Mouse (Mus musculus) spleen, embryonic (tissue): ENCODE results near the gene Mreg.

ENCODE experiments used
- CTCF ChIA-PET: fragments of 350-600 bp; sonication (Branson Sonifier 250); formaldehyde crosslinking; loops from one replicate; lab custom pipeline; 2022; lab: Charles Lee

The Mreg gene

DNA sequence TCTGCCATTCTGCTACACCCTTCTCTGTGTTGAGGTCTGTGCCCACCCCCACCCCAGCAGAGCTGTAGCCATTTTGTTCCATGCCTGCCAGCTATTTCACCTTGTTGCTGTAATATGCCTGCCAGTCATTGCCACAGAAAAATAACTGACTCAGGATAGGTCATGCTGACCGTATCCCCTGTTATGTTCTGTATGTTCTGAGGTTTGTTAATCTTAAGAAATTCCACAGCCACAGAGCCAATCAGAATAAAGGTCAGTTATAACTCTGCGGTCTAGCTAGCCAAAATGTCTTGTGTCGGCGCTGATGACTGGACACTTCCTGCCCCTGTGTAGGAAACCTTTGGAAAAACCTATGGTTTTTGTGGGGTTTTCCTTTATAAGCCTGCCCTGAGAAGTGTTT, 67.7 kb downstream of the Mreg start:
- CTCF ChIA-PET = no interaction called here

DNA sequence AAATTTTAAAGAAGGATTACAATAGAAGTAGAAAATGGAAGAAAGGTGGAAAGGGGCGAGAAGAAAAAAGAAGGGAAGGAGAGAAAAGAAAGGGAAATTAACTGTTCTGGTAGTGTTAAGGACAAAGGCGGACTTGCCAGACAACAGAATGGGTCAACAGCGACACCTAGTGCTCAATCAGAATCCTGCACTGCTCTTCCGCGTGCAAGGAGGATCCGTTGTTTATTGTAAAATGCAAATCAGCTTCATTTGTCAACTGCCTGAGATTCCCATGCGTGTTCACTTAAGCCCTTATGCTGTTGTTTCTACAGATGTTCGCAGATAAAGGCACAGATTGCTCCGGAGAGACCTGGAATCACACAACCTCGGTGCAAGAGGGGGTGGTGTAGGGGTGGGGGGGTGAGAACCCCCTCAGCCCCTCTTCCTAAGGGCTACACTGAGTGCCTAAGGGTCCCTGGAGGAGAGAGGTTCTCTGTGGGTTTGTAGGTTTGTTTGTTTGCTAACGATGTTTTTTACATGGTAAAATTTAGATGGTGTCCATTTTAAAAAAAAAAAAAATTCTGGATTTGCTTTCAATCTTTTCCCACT, 70.1 kb downstream of the Mreg start:
- CTCF ChIA-PET = no interaction called here

DNA sequence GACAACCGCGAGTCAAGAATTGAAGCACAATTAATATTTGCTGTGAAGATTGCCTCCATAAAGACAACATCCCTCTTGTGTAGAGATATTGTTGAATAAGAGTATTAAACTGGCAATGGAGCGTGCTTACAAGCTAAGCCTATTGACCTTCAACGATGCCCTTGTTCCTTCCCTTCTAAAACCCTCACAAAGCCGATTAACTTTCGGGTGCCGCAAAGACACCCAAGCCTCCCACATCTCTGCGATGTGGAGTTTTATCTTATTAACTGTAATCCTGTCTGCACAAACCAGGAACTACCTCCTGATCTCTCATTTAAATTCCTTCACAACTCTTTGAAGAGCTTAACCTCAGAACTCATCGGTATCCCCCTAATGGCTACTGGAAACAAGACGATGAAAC, 76.0 kb downstream of the Mreg start:
- CTCF ChIA-PET = interaction anchor here (0.7 kb wide), 1 partner anchor 321 kb away, joined by 6 read pairs; no protein-coding TSS in a partner anchor

- CTCF ChIA-PET = no interaction called here
These were observed 77.6 kb downstream of the Mreg start for GRCm38 (mm10) chr1:72134534-72134933.

DNA sequence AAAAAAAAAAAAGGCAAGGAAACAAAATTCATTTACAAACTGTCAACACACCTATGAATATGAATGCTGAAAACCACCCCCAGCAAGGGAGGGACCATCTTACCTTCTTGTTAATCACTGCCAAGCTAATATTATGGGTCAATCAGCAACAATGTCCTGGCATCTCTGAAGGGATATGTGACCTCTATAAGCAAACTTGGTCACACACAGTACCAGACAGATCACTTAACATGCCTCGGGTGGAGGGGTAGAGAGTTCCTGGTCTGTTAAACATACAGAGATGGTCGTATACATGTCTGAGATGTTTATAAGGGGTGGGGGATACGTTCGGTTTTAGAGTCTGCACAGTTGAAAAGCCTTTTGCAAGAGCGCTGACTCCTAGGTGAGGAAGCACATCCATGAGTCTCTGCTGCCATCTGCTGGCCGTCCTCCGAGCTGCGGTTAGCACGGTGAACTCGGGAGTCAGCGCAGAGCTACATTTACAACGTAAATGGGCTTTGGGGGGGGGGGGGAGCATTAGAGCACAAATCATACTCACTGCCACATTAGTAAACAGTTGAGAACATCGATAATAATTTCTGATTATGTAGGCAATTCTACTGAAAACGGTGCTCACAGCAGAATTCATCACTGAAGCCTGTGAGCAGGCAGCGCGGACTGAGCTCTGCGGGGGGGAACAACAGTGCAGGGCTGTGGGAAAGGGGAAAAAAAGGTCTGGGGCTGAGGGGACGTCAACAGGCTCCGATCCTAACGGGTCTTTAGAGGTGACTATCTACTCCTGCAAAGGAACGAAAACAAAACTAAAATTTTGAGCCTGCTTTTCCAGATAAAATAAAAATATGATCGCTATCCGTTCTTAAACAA, 88.4 kb downstream of the Mreg start:
- CTCF ChIA-PET = interaction anchor here (0.6 kb wide), 1 partner anchor 1801 kb away, joined by 3 read pairs; no protein-coding TSS in a partner anchor

GRCm38 (mm10) chr1:72121608-72122185, 90.4 kb downstream of the Mreg start:
- CTCF ChIA-PET = no interaction called here

DNA sequence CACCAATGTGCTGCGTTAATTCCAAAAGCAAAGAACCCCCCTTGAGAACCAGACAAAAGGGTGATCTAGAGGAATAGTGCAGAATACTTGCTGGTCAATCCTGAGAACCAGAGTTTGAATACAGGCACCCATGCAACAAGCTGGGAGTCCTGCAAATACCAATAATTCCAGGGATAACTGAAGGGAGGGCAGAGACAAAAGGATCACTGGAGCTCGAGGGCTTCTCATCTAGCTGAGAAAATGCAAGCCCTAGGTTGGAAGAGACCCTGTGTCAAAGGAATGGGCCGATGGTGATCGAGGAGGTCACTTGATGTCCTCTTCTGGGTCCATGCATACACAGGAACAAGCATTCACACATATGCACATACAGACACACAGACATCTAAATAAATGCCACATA, 92.1 kb downstream of the Mreg start:
- CTCF ChIA-PET = no interaction called here

DNA sequence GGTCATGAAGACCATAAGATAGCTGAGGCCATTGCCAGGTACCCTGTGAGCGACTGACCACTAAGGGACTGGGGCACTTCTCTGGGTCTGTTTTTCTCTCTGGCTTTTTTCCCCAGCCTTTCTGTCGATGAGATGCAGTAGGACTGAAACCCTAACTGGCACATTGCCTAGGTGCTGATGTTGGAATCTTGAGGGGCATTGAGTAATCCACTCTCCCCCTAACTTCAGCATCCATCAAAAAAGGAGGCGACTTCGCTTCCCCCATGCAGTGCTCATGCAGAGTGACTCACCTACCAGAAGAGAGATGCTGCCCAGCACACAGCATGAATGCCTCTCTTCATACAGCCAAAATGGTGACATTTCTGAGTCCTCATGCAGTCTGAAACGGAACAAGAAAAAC, 97.9 kb downstream of the Mreg start:
- CTCF ChIA-PET = no interaction called here
